Mouse (Mus musculus): ENCODE measurements around the gene Itpr3. TPM values are rescaled to one million over a fixed set of nuclear protein-coding genes. Genes with fewer than 3 reads are reported as not detected.

Itpr3 gene
- polyA plus RNA-seq, 1 experiment from 2014 or later = 1.5 TPM

DNA sequence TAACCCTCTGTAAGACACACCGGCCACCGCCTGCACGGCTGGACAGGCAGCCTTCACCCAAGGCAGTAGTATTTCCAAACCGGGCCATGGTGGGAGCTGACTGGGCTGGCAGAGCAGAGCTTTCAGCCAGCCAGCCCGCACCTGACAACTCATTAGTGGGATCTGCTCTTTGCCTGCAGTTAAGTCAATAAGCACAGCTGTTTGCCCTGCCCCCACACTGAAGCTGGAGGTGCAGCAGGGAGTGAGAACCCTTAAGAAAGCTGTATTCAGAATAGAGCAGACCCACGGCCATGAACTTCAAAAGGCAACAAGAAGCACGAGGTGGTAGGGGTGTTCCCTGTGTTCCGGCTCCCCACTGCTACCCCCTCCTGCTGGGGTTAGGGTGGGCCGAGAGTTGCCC lies 73.1 kb downstream of the Itpr3 start:
- WGBS = 64% methylated on average over 9 of the region's 9 CpGs
- Histone ChIP-seq H3K27me3 (replicated peaks) (no peaks in the 10 kb centered on the region; the same call in 1 of the 2 replicates), H3K36me3 (peaks cover 22% of the 10 kb centered on the region), H3K27ac (replicated peaks) (no peak overlapping the region), H3K4me2 (no peak overlapping the region), H3K4me3 (no peak overlapping the region), H3K9ac (0 out of 2 replicates have a peak overlapping the region, but pooled peaks have one; percentile 5), H3K9me3 (no peaks in the 10 kb centered on the region), H3K4me1 (peaks cover 41% of the 10 kb centered on the region)
- no peak for ATAC-seq (ENCODE audit: extremely low read depth, insufficient number of reproducible peaks, low FRiP score, low TSS enrichment)

DNA sequence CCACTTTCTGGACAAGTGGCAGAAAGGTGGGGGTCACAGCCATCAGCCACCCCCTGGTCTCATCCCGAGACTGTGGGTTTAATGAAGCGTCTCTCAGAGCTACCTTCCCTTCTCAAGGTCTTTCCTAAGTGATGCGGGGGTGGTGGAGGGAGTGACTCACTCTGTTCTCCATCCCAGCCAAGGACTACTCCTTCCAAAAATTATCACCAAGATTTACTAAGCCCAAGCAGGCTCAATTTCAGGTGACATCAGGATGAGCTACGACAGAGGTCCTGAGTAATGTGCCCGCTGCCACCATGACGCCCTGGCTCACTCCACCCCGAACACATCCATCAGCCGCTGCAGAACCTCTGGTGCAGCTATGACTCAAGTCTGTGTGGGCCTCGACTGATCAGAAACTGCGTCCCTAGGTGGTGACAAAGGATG lies 74.1 kb downstream of the Itpr3 start:
- no peaks in the 10 kb centered on the region; the same call in 1 of the 2 replicates for H3K27me3 ChIP-seq (replicated peaks)
- peaks cover 40% of the 10 kb centered on the region for H3K4me1 ChIP-seq
- H3K36me3 ChIP-seq = peaks cover 12% of the 10 kb centered on the region
- WGBS = 83% methylated on average over 10 of the region's 10 CpGs
- H3K9ac ChIP-seq = no peak overlapping the region
- H3K4me3 ChIP-seq = no peak overlapping the region
- no peak overlapping the region for H3K27ac ChIP-seq (replicated peaks)
- H3K9me3 ChIP-seq = no peaks in the 10 kb centered on the region
- no peak overlapping the region for H3K4me2 ChIP-seq
- no peak for ATAC-seq (ENCODE audit: extremely low read depth, insufficient number of reproducible peaks, low FRiP score, low TSS enrichment)

DNA sequence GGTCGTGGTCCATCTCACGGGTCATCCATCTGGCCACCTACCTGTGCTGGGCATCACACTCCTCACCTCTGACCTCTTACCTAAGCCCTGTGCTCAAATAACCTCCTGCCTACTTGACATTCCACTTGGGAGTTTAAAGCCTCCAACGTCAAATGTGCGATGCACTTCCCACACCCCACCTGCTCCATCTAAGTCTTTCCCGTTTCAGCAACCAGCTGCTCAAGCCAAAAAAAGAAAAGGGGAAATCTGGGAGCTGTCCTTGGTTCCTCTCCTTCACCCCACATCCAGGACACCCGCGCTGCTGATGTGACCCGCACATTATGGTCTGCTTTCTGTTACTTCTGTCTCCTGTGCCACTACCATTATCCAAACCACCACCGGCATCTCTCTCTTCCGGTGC lies 75.1 kb downstream of the Itpr3 start:
- ATAC-seq (ENCODE audit: extremely low read depth, insufficient number of reproducible peaks, low FRiP score, low TSS enrichment) = no peak
- H3K4me3 ChIP-seq = no peak overlapping the region
- H3K9me3 ChIP-seq = no peaks in the 10 kb centered on the region
- 86% methylated on average over 10 of the region's 10 CpGs for WGBS
- peaks cover 12% of the 10 kb centered on the region for H3K36me3 ChIP-seq
- H3K4me2 ChIP-seq = no peak overlapping the region
- peaks cover 3% of the 10 kb centered on the region; the same call in 1 of the 2 replicates for H3K27me3 ChIP-seq (replicated peaks)
- peaks cover 40% of the 10 kb centered on the region for H3K4me1 ChIP-seq
- H3K9ac ChIP-seq = no peak overlapping the region
- H3K27ac ChIP-seq (replicated peaks) = no peak overlapping the region

DNA sequence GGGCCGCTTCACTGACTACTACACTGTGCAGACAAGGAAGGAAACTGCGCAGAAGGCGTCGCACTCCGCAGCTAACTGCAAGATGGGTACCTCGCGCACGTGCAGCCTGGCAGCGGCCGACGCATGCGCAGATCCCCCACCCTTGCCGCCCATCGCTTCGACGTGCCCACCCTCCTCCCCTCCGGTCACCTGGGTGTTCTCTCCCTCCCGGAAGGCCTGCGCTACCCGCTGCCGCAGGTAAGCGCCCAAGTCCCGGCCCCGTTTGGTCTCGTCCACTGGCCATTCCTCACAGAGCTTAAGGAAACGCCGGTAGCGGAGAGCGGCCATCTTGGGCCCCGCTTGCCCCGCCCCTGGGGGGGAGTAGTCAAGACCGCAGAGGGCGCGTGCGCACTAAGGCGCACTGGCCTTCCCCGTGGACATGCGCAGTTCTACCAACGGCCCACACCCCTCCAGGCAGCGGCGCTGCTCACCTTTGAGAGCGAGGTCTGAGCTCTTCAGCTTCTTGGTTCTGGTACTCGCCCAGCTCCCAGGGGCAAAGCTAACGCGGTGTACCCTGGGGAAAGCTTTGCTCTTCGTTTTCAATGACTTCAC lies 76.5 kb downstream of the Itpr3 start, which contains the start of gene Uqcc2:
Gene Uqcc2, minus strand, starts transcription at position 366 of the 591 bp plus-strand sequence.
- peak within 1 kb of the TSS; percentile 74 for H3K4me3 ChIP-seq
- peak; percentile 90 for ATAC-seq (ENCODE audit: extremely low read depth, insufficient number of reproducible peaks, low FRiP score, low TSS enrichment)
- peak within 1 kb of the TSS; percentile 89 for H3K9ac ChIP-seq
- peak within 1 kb of the TSS; percentile 51; the same call in 1 of the 2 replicates for H3K27ac ChIP-seq (replicated peaks)
- peaks cover 3% of the 10 kb centered on the region; the same call in 1 of the 2 replicates for H3K27me3 ChIP-seq (replicated peaks)
- peak within 1 kb of the TSS; percentile 71 for H3K4me2 ChIP-seq
- H3K9me3 ChIP-seq = no peaks in the 10 kb centered on the region
- H3K4me1 ChIP-seq = peaks cover 34% of the 10 kb centered on the region
- WGBS = under 1% methylated on average over 46 of the region's 46 CpGs
- peaks cover 8% of the 10 kb centered on the region for H3K36me3 ChIP-seq

DNA sequence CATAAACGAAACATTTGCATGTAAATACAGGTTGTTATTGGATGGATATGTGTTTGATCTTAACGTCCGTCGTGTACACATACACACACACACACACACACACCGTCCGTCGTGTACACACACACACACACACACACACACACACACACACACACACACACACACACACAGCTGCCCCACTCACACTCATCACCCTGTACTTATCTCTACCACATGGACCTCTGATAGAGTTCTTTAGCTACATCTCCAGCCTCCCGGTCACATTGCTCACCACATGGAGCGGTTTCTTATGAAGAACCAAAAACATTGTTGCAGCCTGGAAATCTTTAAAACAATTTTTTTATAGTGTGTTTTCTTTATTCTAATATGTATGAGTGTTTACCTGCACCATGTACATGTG lies 77.1 kb downstream of the Itpr3 start:
- Histone ChIP-seq H3K27me3 (replicated peaks) (peaks cover 3% of the 10 kb centered on the region; the same call in 1 of the 2 replicates), H3K4me3 (peak overlapping the region; percentile 74), H3K36me3 (peaks cover 7% of the 10 kb centered on the region), H3K4me2 (peak overlapping the region; percentile 71), H3K9ac (peak overlapping the region; percentile 89), H3K27ac (replicated peaks) (no peak overlapping the region), H3K9me3 (no peaks in the 10 kb centered on the region), H3K4me1 (peaks cover 34% of the 10 kb centered on the region)
- WGBS = 19% methylated on average over 6 of the region's 9 CpGs
- no peak for ATAC-seq (ENCODE audit: extremely low read depth, insufficient number of reproducible peaks, low FRiP score, low TSS enrichment)

DNA sequence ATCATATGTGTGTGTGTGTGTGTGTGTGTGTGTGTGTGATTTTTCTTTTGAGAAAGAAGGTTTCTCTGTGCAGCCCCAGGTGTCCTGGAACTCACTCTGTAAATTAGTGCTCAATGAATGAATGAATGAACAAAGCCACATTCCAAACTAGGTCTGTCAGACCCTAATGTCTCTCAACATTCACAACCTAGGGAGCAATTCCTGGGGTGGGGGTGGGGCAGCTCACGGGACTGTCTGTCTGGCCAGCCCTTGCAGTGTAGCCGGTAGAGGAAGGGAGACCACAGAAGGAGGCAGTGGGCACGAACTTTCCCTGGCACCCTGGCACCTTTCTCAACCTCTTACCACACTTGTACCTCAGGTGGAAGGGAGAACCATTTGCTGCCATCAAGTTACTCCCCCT lies 77.6 kb downstream of the Itpr3 start:
- Histone ChIP-seq H3K4me3 (no peak overlapping the region), H3K36me3 (peaks cover 5% of the 10 kb centered on the region), H3K4me1 (peaks cover 34% of the 10 kb centered on the region), H3K27me3 (replicated peaks) (peaks cover 3% of the 10 kb centered on the region; the same call in 1 of the 2 replicates), H3K4me2 (no peak overlapping the region; the same call in 1 of the 2 replicates), H3K9ac (no peak overlapping the region), H3K27ac (replicated peaks) (no peak overlapping the region), H3K9me3 (no peaks in the 10 kb centered on the region)
- 13% methylated on average over 3 of the region's 3 CpGs for WGBS
- no peak for ATAC-seq (ENCODE audit: extremely low read depth, insufficient number of reproducible peaks, low FRiP score, low TSS enrichment)

DNA sequence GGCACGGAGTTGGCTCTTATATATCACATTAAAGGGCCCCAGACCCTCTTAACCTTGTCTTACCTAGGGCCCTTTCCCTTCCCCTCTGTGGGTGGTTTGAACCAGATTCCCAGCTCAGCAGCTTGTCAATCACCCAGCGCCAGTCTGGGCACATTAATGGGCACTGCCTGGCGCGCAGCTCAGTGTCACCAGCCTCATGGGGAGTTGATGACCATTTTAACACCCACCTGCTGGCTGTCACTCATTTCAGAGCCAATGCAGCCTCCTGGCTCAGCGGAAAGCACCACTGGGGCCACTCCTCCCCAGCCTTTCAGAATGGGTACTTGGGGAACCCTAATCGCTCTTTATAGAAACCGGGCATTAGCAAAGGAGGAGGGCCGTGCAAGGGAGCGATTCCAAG lies 81.3 kb downstream of the Itpr3 start:
- Histone ChIP-seq H3K4me2 (no peak overlapping the region), H3K27ac (replicated peaks) (no peak overlapping the region), H3K4me1 (peaks cover 9% of the 10 kb centered on the region), H3K36me3 (no peaks in the 10 kb centered on the region), H3K9me3 (no peaks in the 10 kb centered on the region), H3K27me3 (replicated peaks) (peaks cover 15% of the 10 kb centered on the region), H3K4me3 (no peak overlapping the region), H3K9ac (no peak overlapping the region)
- ATAC-seq (ENCODE audit: extremely low read depth, insufficient number of reproducible peaks, low FRiP score, low TSS enrichment) = no peak
- 76% methylated on average over 9 of the region's 9 CpGs for WGBS

DNA sequence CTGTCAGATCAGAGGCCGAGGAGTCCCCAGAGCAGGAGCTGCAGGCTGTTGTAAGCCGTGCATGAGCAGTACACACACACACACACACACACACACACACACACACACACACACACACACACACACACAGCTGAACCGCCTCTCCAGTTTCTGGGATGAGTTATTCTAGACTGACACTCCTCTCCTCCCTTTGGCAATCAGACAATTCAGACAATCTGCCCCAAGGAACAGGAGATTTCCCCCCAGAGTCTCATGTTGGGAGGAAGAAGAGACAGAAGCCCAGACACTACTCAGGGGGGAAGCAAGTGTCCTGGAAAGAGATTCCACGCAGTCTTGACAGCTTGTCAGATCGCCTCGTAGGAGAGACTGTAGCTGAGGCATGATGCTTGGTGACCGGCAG lies 82.2 kb downstream of the Itpr3 start:
- H3K4me1 ChIP-seq = peaks cover 6% of the 10 kb centered on the region; the same call in 1 of the 2 replicates
- H3K9me3 ChIP-seq = no peaks in the 10 kb centered on the region
- H3K36me3 ChIP-seq = no peaks in the 10 kb centered on the region
- peaks cover 19% of the 10 kb centered on the region for H3K27me3 ChIP-seq (replicated peaks)
- no peak overlapping the region for H3K27ac ChIP-seq (replicated peaks)
- H3K4me2 ChIP-seq = no peak overlapping the region
- no peak overlapping the region for H3K9ac ChIP-seq
- no peak for ATAC-seq (ENCODE audit: extremely low read depth, insufficient number of reproducible peaks, low FRiP score, low TSS enrichment)
- H3K4me3 ChIP-seq = no peak overlapping the region
- WGBS = 66% methylated on average over 5 of the region's 7 CpGs

DNA sequence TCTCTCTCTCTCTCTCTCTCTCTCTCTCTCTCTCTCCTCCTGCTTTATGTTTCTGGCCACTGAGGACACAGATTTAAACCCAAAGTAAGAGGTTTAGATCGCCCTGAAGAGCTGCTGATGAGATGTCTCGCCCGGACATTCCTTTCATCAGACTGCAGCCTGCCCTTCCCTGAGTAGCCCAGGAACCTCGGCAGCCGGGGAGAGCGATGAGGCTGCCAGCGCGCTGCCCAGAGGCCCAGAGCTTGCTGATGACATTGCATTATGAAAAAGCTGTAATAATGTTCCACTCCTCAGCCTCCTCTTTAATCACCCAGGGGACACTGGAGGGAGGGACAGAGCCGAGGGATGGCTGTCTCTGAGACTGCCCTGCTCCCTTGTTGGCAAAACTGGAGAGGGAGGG lies 83.2 kb downstream of the Itpr3 start:
- no peak overlapping the region for H3K4me3 ChIP-seq
- WGBS = 44% methylated on average over 9 of the region's 9 CpGs
- no peaks in the 10 kb centered on the region for H3K9me3 ChIP-seq
- ATAC-seq (ENCODE audit: extremely low read depth, insufficient number of reproducible peaks, low FRiP score, low TSS enrichment) = no peak
- H3K4me2 ChIP-seq = no peak overlapping the region
- H3K36me3 ChIP-seq = no peaks in the 10 kb centered on the region
- no peak overlapping the region for H3K9ac ChIP-seq
- H3K4me1 ChIP-seq = peaks cover 5% of the 10 kb centered on the region; the same call in 1 of the 2 replicates
- H3K27me3 ChIP-seq (replicated peaks) = peaks cover 26% of the 10 kb centered on the region
- H3K27ac ChIP-seq (replicated peaks) = no peak overlapping the region

DNA sequence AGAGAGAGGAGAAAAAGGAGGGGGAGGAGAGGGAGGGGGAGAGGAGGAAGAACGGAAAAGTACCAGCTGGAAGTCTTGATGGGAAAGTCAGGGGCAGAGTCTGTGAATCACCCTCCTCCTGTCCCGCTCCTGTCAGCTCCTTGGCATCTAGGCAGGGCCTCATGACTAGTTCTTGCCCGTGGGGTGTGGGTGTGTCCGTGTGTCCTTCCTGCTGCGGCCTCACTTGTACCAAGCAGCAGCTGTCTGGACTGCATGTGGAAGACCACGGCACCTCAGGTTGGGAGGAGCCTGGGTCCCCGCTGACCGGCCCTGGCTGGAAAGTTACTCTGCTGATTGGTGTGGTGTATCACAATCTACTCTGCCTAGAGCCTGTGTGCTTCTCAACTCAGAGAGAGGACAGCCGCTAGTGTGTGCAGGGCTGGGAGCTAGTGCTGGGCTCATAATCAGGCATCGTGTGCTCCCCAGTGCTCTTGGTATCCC lies 84.9 kb downstream of the Itpr3 start:
- Histone ChIP-seq H3K4me2 (0 out of 2 replicates have a peak overlapping the region, but pooled peaks have one; percentile 4), H3K4me1 (peaks cover 16% of the 10 kb centered on the region), H3K9me3 (no peaks in the 10 kb centered on the region), H3K9ac (no peak overlapping the region), H3K4me3 (no peak overlapping the region), H3K27ac (replicated peaks) (no peak overlapping the region), H3K27me3 (replicated peaks) (peaks cover 40% of the 10 kb centered on the region), H3K36me3 (no peaks in the 10 kb centered on the region)
- no peak for ATAC-seq (ENCODE audit: extremely low read depth, insufficient number of reproducible peaks, low FRiP score, low TSS enrichment)
- 35% methylated on average over 10 of the region's 10 CpGs for WGBS

DNA sequence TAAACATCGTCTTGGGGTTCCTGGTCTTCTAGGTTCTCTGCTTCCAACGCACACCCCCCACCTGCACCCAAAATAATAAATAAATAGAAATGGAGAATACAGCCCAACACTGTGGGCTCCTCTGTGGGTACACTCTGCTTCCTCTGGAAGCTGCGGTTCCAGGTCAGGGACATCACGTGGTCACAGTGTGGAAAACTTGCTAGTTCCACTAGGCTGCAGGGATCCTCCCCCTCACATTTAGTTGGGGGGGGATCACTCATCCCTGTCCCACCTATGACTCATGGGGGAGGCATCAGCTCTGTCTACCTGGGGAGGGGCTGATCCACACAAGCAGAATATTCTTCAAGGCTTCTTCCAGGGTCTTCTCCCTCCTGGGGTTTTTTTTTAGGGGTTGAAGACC lies 87.0 kb downstream of the Itpr3 start:
- WGBS = 73% methylated on average over 4 of the region's 4 CpGs
- no peak overlapping the region for H3K4me2 ChIP-seq
- H3K4me3 ChIP-seq = no peak overlapping the region
- ATAC-seq (ENCODE audit: extremely low read depth, insufficient number of reproducible peaks, low FRiP score, low TSS enrichment) = no peak
- no peaks in the 10 kb centered on the region for H3K9me3 ChIP-seq
- peaks cover 16% of the 10 kb centered on the region for H3K4me1 ChIP-seq
- no peak overlapping the region for H3K27ac ChIP-seq (replicated peaks)
- peaks cover 55% of the 10 kb centered on the region for H3K27me3 ChIP-seq (replicated peaks)
- no peak overlapping the region for H3K9ac ChIP-seq
- H3K36me3 ChIP-seq = no peaks in the 10 kb centered on the region

All from heart, embryonic 13.5 days (tissue).